Mouse (Mus musculus) ES-Bruce4 (cell line): ENCODE results near the gene Szrd1.

ENCODE experiments used
- CTCF ChIP-seq: IDR thresholded peaks from one replicate; pipeline ENCODE4 v1.8.1; 2011; ENCODE audit warnings: low read depth, low read length
- EP300 ChIP-seq: IDR thresholded peaks from 2 replicates; pipeline ENCODE4 v1.6.1; 2011; ENCODE audit warnings: low read depth, low read length; ENCODE audit not compliant: insufficient read depth
- POLR2A ChIP-seq: IDR thresholded peaks from one replicate; pipeline ENCODE4 v1.8.1; 2011; ENCODE audit warnings: low read length; ENCODE audit not compliant: insufficient read depth

DNA sequence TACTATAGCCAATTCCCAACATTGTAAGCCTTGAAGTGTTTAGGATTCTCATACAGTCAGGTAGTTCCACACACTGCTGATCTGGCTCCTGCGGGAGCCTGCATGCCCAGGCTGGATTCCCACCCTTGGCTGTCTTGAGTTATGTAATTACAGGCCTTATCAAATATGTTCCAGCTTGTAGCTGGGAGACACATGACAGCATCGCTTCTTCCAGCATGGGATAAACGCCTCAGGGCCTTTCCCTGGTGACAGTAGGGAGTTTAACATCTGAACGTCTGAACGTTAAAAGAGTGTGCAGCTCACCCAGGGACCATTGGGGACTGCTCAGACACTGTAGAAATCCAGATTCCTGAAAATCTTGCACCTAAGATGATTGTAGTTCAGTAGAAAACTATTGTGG, 36.2 kb upstream of the Szrd1 start:
- TF ChIP-seq EP300, result no peak
- no peak for TF ChIP-seq CTCF
- no peak for TF ChIP-seq POLR2A
